Mouse (Mus musculus): ENCODE data around the gene Ceacam16.

Gene Ceacam16

DNA sequence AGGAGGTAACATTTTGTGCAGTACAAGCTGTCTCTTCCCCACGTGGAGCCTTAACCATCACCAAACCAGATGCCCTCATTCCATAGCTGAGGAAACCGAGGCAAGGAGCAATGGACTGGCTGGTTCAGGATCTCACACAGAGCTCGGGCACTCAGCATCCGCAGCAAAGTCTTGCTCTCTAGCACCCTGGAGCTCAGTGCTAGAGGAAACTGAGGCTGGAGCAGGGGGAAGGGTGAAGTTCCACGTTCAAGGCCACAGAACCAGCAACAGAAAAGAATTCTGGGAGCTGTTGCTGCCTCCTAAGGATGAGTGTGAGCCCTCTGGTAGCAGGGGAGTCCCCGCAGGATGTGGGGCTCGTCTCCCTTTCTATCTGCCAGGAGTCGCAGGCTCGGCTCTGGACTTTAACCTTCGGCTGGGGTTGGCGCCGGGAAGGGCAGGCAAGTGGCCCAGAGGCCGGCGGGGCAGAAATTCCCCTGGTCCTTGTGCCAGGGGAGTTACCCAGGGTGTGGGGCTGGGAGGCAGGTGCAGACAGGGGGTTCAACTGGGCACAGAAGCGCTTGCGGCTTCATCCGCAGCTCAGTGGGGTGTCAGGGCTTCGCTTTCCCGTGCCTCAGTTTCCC, 18.1 kb downstream of the Ceacam16 start:
- DNase-seq: no peak

DNA sequence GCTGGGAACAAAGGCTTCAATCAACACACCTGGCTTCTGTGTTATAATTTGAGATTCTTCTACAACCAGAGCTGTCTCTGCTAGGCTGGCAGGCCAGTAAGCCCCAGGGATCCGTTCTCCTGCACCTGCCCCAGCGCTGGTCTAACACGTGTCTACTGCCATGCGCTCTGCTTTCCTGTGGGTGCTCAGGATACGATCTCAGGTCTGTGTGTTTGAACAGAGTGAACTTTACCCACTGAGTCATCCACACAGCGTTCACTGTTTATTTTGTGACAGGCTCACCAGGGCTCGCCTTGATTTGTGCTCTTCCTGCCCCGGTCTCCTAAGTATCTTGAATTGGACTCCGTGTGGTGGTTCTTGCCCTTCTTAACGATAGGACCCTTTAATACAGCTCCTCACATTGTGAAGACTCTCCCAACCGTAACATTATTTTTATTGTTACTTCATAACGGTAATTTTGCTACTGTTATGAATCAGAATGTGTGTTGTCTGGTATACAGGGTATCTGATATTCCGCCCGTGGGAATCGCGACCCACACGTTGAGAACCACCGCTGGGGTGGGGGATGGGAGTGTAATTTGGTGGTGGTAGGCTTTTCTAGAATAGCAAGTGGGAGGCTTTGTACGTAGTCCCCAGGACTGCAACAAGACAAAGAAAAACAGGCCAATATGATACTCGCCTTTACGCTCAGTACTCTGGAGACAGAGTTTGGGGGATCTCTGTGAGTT, 19.2 kb downstream of the Ceacam16 start:
- DNase-seq: no peak

DNA sequence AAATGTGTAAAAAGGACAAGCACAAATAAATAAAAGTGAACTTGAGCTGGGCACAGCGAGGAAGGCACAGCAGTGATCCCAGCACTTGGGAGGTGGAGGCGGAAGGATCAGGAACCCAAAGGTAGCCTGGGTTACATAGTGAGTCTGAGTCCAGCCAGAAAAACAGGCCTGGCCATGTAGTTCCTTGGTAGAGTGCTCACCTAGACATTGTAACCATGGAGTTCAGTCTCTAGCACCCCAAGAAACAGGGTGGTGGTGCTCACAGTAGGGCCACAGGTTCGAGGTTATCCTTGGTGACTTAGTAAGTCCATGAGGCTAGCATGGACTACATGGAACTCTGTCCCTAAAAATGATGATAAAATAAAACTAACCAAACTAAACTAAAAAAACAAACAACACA, 20.2 kb downstream of the Ceacam16 start:
- DNase-seq: no peak

DNA sequence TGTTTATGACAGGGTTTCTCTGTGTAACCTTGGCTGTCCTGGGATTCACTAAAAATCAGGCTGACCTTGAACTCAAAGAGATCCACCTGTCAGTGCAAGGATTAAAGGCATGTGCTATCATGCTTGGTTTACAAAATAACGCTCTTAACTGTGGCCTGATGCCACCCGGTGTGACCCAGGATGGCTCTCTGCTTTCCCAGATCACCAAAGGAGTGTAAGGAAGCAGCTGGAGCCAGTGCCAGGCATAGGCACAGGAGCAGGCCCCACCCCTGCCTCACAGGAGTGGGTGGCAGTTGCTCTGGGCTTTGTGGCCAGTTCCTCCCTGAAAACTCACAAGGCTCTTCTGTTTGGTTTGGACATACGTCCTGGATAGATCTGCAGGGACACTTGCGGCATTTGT, 20.7 kb downstream of the Ceacam16 start:
- no peak for DNase-seq

DNA sequence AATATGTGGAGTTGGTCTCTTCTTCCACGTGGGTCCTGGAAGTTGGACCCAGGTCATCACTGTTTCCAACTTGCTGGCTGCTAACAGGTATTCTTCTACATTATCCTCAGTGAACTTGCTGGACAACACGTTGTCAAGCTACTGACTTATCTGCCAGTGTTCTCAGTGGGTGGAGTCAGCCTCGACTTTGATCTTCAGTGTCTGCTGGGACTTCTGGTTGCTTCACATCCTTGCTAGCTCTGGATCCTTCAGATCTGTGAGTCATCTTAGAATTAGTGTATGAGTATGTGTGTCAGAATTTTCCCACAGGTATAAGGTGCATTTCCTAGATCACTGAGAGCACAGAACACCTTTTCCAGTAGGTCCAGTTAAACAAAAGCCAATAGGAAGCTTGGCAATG, 24.3 kb downstream of the Ceacam16 start:
- DNase-seq: no peak

DNA sequence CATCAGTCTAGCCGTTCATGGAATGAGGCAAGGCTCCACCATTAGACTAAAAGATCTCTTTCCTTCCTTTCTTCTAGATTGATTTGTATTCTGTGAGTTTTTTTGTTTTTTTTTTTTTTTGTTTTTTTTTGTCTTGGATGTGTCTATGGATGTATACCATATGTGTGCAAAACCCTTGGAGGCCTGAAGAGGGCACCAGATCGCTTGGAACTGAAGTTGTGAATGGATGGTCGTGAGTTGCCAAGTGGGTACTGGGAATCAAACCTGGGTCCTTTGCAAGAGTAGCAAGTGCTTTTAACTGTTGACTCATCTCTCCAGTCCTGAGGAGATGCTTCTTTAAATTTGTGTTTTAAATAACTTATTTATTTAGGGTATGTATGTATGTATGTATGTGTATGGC, 27.0 kb downstream of the Ceacam16 start:
- no peak for DNase-seq

DNA sequence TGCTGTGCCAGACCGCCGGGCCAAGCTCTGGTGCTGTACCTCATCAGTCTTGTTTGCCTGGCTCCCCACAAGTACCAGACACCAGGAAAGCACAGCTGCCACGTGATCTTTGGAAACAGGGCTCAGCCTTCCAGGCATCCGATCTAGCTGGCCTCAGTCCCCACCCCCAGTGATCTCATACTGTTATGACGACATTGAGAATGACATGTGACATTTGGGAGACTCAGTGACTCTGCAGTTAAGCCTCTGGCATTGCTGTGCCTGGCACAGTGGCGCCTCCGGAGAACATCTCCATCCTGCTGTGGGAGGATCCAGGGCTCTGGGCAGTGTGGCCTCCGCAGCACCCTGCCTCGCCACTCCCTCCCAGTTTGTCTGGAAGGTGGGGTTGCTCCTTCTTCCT, 29.3 kb downstream of the Ceacam16 start:
- DNase-seq: no peak

DNA sequence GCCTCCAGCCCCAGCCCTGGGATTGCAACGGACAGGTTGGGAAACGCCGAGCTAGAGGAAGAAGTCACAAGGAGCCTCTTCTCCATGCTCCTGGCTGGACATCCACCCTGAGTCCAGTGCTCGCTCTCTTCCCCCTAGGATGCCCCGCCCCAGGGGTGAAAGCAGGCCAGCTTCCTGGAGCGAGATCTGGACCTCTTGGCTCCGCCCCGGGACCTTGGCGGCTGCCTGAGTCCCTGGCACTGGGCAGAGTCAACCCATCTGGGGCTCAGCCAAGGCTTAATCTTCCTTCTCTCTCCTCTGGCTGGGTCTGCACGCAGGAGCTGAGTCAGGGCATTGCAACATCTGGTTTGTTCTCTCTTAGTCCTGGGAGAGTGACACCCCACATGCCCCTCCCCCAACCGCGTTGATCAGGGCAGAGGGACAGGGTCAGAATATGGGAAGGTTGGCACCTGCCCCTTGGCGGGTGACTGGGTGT, 30.4 kb downstream of the Ceacam16 start:
- DNase-seq: no peak

DNA sequence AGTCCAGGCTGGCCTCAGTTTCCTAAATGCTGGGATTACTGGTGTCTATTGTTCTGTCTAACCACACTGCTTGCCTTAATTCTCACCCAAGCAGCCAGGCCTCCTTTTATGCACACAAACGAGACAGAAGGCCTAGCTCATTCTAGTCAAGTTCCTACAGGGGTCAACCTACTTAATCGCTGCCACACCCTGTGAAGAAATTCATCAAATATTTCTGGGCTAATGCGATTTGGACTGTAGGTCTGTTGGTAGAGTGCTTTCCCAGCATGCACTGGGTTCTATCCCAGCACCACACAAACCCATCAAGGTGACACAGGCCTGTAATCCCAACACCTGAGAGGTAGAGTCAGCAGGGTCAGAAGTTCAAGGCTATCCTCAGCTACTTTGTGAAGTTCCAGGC, 31.4 kb downstream of the Ceacam16 start:
- DNase-seq: no peak

DNA sequence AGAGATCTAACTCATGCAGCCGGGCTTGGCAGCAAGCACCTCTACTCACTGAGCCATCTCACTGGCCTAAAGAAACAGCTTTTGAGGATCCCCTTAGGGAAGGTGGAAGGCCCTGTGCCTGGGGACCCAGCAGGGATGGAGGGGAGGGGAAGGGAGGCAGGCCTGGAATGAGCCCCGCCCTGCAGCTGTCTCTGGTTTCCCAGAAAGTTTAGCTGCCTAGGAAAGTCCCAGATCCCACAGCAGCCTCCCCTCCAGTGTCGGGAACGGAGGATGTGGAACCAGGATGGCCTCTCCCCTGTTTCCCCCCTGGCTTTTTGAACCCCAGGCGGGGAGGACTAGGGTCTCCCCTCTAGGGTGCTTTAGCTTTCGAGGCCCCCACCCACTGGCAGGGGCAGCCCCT, 34.3 kb downstream of the Ceacam16 start:
- DNase-seq: no peak

DNA sequence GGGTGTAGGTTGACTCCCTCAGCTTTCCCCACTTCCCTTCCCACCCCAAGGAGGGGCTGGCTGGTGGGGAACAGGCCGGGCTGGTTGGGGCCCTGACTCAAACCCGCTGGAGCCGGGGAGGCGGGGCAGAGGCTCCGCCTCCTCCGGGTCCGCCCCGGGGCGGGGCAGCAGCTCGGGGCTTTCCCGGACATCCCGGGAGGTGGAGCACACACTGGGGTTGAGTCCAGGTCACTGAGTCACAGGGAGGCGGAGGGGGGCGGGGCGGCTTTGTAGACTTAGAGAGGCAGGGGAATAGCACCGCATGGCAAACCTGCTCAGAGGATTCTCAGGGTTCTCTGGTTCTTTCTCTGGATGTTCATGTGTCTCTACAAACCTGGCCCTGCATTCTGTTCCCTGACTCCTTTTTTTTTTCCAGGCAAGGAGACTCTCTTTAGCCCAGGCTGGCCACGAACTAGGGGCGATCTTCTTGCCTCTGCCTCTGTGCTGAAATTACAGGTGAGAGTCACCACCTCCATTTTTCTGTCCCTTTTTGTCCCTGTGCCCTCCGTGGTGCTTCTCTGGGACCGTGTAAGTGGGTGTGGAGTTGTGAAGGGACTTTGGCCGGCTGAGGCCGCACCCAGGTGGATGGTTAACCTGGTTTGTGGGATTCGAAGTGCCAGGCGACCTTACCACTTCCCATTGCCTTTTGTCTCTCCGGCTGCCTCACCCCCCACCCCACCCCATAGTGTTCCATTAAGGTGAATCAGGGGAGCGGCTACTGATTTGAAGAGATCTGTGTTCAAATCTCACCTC, 36.7 kb downstream of the Ceacam16 start:
- DNase-seq: peak; percentile 42

DNA sequence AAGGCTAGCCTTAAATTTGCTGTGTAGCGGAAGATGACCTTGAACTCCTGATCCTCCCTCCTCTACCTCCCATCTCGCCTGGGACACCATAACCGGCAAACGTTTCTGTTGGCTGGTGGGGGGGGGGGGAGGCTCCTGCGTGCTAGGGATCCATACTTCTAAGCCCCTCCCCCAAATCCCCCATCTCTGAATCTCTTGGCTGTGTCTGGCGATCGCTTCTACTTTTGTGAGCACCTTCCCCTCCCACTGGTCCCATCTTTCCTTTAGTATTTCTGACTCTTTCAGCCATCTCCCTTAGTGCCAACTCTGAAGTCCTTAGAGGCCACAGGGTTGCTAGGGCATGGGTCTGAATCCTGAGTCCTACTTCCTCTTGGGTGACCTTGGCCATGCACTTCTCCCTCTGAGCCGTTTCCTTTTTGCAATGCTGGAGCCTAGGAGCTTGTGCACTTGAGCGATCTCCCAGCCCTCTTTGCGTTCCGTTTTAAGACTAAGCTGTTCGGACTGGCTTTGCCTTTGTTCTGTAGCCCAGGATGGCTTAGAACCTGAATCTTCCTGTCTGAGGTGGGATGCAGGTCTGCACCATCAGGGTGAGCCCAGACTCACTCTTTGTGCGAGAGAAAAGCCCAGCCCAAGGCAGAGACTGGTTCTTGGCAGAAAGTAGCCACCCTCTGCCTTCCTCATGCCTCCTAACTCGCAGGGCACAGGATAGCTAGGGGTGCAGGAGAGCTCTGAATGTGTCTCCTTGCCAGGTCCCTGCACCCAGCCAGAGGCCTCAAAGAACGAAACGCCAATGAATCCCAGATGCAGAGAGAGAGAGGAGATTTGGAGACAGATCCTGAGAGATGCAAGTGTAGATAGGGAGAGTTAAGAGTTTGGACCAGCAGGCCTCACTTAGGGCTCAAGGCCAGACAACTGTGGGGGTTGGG, 37.6 kb downstream of the Ceacam16 start:
- no peak for DNase-seq

DNA sequence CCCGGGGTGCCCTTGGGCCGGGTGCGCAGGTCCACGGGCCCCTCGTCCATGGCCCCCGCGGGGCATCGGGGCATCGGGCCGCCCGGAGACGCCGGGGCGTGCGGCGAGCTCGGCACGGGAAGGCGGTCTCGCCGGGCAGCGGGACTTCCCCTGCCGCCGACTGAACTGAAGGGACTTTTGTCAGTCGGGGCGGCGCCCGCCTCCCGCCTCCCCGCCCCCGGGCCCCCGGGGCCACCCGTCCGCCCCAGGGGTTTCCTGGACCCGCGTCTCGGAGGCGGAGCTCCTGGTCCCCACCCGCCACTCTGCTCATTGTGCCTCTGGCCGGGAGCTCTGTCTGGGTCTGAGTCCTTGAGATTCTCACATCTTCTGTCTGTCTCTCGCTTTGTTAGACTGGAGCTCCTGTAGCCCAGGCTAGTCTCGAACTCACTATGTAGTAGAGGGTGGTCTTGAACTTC, 38.5 kb downstream of the Ceacam16 start, which contains the start of gene Bcl3:
TSS of gene Bcl3 (minus strand) at position 167 of the 455 bp plus-strand sequence.
- DNase-seq: no peak

DNA sequence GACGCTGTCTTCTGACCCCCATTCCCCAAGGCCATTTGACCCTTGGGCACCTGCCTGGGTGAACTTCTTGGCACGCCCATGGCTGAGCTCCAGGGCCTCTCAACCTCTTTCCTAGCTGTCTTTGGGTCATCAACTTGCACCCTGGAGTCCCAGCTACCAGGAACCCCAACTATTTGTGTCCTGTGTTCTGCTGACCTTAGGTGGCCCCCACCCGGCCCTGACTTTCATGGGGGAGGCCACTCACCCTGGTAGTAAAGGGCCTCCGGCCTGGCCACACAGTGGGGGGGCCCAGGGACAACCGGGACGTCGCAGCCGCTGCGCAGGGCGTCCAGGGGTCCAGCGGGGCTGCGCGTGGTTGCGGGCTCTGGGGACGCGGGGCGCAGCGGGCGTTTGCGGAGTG, 38.9 kb downstream of the Ceacam16 start:
- no peak for DNase-seq

DNA sequence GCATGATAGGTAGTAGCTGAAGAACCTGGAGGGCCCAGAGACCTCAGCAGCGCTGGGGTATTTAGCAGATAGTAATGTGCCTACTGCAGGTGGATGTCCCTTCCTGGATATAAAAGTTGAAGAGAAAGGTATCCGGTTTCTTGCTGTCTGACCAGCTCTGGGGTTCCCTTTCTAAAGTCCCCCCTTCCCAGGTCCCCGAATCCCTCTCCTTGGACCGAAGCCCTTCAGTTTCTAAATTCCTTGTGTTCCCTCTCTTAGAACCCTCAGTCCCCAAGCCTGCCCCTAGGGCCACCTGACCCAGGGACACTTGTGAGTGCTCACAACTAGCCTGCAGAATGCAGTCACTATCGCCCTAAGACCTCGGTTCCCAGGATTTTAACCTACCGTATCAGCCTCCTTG, 39.5 kb downstream of the Ceacam16 start:
- no peak for DNase-seq

DNA sequence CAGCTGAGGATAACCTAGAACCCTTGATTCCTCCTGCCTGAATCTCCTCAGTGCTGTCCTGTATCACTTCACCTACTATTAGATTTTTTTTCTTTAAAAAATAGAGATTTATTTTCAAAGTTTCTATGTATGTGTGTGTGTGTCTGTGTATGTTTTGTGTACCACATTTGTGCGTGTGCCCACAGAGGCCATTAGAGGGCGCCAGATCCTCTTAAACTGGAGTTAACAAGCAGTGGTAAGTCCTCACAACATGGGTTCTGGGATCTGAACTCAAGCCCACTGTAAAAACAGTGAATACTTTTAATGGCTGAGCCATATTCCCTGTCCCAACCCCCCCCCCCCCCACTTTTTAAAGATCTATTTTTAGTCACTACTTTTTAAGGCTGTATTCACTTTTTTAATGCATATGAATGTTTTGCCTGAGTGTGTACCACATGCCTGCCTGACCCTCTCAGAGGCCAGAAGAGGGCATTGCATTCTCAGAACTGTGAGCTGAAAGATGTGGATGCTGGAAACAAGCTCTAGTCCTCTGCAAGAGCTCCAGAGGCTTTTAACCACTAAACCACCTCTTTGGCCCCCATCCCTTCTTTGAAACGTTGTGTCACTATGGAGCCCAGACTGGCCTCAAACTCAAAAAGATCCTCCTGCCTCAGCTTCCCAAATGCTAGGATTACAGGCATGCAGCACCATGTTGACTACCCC, 40.6 kb downstream of the Ceacam16 start:
- no peak for DNase-seq

DNA sequence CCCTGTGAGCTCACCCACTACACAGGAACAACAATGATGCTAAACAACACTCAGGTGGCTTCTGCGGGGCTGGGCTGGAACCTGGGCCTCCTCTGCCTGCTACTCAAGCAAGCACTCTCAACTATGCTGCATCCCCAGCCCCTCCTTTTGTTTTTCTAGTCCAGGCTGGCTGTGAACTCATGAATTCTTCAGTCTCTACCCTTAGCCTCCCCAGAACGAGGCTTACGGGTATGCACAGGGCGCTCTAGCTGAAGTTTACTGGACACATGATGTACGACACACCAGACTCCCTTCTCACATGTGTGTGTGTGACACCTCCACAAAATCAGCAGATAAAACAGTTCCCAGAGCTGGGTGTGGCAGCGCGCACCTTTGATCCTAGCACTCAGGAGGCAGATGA, 42.2 kb downstream of the Ceacam16 start:
- DNase-seq: no peak

DNA sequence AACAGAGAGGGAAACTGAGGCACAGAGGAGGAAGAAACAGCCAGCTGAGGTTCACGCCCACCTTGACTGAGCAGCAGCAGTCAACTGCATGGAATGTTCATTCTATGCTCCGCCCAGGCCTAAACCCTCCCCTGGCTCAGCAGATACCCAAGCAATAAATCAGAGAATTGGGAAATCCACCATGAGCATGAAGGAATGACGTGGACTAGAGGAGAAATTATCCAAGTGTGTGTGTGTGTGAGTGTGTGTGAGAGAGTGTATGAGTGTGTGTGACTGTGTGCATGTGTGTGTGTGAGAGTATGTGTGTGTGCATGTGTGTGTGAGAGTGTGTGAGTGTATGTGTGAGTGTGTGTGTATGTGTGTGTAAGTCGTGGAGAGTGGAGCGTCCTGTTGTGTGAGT, 42.7 kb downstream of the Ceacam16 start:
- no peak for DNase-seq

DNA sequence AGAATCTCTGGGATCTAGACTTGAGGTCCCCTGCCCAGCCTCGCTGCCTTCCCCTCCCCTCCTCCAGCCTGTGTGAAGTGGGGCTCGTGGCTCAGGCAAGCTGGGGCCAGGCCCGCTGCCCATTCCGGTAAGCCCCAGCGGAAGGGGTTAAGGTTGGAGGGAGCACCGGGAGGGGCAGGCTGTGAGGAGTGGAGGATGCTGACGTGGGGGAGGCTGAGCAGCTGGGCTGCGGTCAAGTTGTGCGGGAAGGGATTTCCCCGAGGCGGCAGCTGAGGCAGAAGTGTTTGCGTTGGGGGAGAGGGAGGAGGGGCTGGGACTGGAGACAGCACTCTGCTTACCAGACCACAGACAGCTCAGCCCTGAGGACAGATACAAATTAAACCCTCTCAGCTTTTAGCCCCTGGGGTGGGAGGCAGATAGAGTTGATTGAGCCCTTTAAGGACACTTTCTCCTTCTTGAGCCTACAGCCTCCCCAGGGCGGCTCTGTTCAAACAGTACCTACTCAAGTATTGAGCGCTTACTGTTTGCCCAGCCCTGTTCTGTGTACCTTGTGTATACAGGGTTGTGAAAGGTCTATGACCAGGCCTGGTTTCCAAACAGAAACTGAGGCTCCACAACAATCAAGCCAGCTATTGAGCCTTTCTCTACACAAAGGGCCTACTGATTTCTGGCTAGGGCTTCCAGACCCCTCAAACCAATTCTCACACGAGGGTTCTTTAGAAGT, 43.6 kb downstream of the Ceacam16 start:
- peak; percentile 33 for DNase-seq

DNA sequence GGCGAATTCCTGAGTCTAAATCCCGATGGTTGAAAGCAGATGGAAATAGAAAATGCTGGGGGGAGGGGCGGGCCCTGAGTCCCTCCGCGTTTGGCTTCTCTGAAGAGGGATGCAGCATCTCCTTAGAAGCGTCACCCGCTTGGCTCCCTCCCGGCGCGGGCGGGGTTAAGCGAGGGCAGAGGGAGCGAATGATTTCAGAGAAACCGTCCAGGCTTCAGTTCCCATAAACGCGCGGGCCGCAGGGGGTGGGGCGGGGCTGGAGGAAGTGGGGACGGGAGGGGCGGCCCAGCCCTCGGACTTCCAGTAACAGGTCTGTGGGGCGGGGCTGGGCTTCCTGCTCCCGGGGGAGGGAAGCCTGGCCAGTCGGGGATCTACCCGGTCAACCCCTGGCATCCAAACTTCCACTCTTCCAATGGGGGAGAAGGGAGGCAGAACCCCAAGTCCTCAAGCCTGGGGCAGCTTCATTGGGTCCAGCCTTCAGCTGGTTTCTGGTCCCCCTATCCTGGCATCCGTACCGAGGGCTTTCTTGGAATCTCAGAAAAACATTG, 44.8 kb downstream of the Ceacam16 start:
- peak; percentile 68 for DNase-seq

Data from right cerebral cortex, postnatal 14 days (tissue).